Mouse (Mus musculus) megakaryocyte progenitor cell, adult 5-6 weeks (primary cell): ENCODE measurements around the gene Snupn. TPM values are rescaled to one million over a fixed set of nuclear protein-coding genes. Genes with fewer than 3 reads are reported as not detected.
"Not testable (repeated sequence)": the region's sequence is repeated elsewhere in the genome, so short reads cannot be mapped to it uniquely, and the experiment has no call there.

Experiments
- ATAC-seq: replicated peaks from 2 replicates; pipeline ENCODE4 v1.8.0; 2016; ENCODE audit warnings: mild to moderate bottlenecking, moderate TSS enrichment, inconsistent platforms; ENCODE audit not compliant: poor library complexity
- total RNA-seq, 2 experiments: library from RNA; stranded (forward) in 1 of 2; stranded (reverse) in 1 of 2; fragments of 157-497, 149-512 nt in 1 of 2; fragments of 200-1000 nt in 1 of 2; gene quantifications; 2 replicates each; pipeline versions ENCODE4 v1.2.3 to v1.2.4; 2015 to 2017

The Snupn gene
- total RNA-seq, 2 experiments from 2014 or later, result 9.0 to 10.3 TPM

DNA sequence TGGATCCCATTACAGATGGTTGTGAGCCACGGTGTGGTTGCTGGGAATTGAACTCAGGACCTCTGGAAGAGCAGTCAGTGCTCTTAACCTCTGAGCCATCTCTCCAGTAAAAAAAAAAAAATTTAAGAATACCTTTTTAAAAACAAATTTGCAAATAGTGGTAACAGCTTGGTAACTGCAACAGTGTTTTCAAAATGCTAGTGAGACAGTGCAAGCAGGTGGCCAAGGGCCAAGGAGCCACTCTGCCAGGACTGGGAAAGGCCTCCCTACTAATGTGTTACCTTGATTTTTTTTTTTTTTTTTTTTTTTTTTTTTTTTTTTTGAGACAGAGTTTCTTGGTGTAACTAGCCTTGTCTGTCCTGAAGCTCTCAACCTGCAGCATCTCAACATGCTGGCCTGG lies 46.5 kb downstream of the Snupn start:
- not testable (repeated sequence) for ATAC-seq

DNA sequence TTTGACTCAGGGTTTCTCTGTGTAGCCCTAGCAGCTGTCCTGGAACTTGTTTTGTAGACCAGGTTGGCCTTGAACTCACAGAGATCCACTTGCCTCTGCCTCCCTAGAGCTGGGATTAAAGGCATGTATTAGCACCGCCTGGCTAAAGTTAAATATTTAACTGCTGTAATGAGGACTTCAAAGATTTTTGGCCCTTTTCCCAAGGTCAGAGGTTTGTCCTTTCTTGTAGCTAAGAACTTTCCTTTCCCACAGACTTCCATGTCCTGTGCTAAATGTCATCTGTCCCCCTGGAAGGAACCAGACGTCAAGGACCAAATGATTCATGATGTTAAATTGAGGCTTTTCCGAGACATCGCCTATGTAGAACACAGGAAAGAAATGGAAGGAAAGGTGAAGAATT lies 52.3 kb downstream of the Snupn start:
- ATAC-seq, result no peak

DNA sequence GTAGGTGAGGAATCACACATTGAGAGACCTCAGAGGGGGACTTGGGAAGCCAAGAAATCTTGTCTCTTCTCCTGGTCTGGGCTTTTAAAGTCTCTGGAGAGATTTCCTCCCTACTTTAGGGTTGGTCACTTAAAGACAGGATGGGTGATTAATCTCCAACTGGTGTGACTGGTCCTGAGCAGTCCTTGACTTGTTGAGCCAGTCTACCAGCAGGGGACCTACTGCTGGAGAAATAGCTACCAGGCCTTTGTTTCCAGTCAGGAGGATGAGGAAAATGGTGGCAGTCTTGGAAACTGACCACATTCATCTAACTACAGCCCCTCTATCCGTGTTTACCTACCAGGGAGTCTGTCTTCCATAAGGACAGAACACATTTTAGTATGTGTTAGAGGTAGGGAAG lies 61.7 kb downstream of the Snupn start:
- no peak for ATAC-seq

DNA sequence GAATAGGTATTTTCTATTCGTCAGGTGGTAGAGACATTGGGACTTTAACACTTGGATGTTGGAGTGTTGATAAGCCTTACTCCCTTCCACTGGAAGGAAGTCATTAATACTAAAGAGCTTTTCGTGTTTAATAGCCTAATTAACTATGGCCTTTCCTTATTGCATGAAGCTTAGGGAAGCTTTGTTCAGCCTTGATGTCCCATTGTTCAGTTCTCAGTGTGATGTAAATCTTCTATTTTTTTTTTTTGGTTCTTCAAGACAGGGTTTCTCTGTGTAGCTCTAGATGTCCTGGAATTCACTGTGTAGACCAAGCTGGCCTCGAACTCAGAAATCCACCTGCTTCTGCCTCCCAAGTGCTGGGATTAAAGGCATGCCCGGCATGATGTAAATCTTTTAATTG lies 62.2 kb downstream of the Snupn start:
- ATAC-seq, result no peak

DNA sequence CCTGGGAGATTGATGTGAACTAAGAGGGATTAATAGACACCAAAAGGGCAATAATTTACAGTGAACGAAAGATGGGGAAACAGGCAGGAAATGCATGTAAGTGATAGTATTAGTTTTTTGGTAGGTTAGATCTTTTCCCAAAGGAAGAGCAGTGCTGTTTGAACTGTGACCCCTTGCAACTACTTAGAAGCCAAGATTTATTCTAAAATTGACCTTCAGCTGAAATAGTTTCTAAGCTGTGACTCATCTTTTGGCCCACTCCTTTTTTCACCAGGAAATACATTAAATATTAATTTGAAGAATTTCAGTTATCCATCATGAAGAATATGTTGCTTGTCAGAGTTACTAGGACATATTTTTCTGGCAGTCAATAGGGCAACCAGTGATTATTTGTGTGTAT lies 63.1 kb downstream of the Snupn start:
- ATAC-seq, result no peak

DNA sequence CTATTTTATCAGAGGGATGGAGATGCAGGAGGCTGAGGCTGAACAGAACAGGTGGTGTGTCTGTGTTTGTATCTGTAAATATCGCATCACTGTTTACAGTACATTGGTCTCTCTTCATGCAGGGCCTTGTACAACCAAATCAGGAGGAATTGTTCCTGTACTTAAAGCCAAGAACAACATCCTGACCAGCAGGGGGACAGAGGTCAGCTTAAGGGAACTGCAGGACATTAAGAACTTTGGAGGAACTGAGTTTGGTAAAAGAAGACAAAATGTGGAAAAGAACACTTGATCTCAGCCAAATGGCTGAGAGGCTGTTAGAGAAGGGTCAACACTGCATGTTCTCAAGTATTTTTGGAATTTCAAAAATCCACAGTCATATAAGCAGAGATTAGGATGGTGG lies 64.1 kb downstream of the Snupn start:
- ATAC-seq, result no peak

DNA sequence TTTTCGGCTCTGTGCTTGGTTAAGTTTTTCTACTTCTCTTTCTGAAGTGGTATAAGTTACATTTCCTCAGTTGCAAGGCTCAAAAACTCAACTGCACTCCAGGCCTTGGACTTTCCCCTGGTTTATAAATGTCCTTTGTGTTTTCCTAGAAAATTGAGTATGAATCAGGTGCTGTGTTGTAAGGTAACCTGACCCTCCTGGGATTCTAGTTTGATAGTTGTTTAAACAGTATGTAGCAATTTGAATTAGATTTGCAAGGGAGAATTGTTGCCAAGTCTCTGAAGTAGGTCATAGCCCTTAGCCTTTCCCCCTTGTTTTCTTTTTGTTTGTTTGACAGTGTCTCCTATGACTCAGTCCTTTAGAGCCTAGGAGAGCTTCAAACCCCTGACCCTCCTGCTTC lies 67.0 kb downstream of the Snupn start:
- no peak for ATAC-seq

DNA sequence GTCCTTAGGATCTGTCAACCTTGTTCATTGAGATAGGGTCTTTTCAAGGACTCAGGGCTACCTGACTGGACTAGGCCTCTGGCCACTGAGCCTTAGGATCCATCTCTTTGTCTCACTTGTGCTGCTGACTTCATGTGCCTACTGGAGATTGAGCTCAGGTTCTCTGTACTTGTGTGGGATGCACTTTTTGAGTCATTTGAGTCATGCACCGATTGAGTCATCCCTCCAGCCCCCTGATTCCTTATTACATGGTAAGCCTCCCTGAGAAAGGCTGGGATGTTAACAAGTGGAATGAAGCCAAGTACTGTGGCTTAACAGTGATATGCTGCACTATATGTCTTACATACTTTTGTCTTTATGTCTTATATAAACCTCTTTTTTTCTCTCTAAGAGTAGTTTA lies 81.1 kb downstream of the Snupn start:
- ATAC-seq, result no peak

Other genes with a start within 250 kb of the Snupn start
- gene Lingo1, start 154.4 kb upstream of the Snupn start, total RNA-seq (2015), result not detected in 2 replicates
- gene Lingo1, start 154.4 kb upstream of the Snupn start, total RNA-seq (2017), result not detected in 2 replicates
- gene Odf3l1, start 86.2 kb upstream of the Snupn start, total RNA-seq (2015), result not detected in 2 replicates
- gene Odf3l1, start 86.2 kb upstream of the Snupn start, total RNA-seq (2017), result not detected in 2 replicates
- not detected in 2 replicates for gene Cspg4, start 85.8 kb upstream of the Snupn start, total RNA-seq (2015)
- not detected in 2 replicates for gene Cspg4, start 85.8 kb upstream of the Snupn start, total RNA-seq (2017)
- gene Snx33, start 22.5 kb upstream of the Snupn start, total RNA-seq (2015), result 3.3 TPM in 2 replicates
- 2.8 TPM in 2 replicates for gene Snx33, start 22.5 kb upstream of the Snupn start, total RNA-seq (2017)
- 138 and 147 TPM in 2 replicates for gene Imp3, start 13.4 kb upstream of the Snupn start, total RNA-seq (2015)
- gene Imp3, start 13.4 kb upstream of the Snupn start, total RNA-seq (2017), result 68.5 and 77.3 TPM in 2 replicates
- gene Ptpn9, start 44.0 kb downstream of the Snupn start, total RNA-seq (2015), result 10.6 and 14.5 TPM in 2 replicates
- 9.1 and 10.7 TPM in 2 replicates for gene Ptpn9, start 44.0 kb downstream of the Snupn start, total RNA-seq (2017)
- gene Sin3a, start 121.2 kb downstream of the Snupn start, total RNA-seq (2015), result 81.5 and 89.2 TPM in 2 replicates
- 81.3 and 127 TPM in 2 replicates for gene Sin3a, start 121.2 kb downstream of the Snupn start, total RNA-seq (2017)
- 42.4 and 53.8 TPM in 2 replicates for gene Man2c1, start 179.8 kb downstream of the Snupn start, total RNA-seq (2015)
- 50.6 and 61.7 TPM in 2 replicates for gene Man2c1, start 179.8 kb downstream of the Snupn start, total RNA-seq (2017)
- gene Neil1, start 197.4 kb downstream of the Snupn start, total RNA-seq (2015), result 3.5 and 4.1 TPM in 2 replicates
- 2.4 and 4.9 TPM in 2 replicates for gene Neil1, start 197.4 kb downstream of the Snupn start, total RNA-seq (2017)
- 74.4 and 76.3 TPM in 2 replicates for gene Commd4, start 207.5 kb downstream of the Snupn start, total RNA-seq (2015)
- 92.0 and 128 TPM in 2 replicates for gene Commd4, start 207.5 kb downstream of the Snupn start, total RNA-seq (2017)